Mouse (Mus musculus): Measurements from ENCODE around the gene Sema5a. TPM values are rescaled to one million over a fixed set of nuclear protein-coding genes. Genes with fewer than 3 reads are reported as not detected.
A peak's percentile ranks its signal among the peaks of the same experiment; 100 is the strongest.
"Not testable (repeated sequence)": the region's sequence is repeated elsewhere in the genome, so short reads cannot be mapped to it uniquely, and the experiment has no call there.

Sema5a gene
- total RNA-seq (2021), result 10 to 100 TPM; 13.3 to 13.6 TPM
- long read RNA-seq, experiment 1, partial matches to known transcripts, result 1 of 3 reads
- long read RNA-seq, experiment 1, other reads (novel, unspliced or antisense), result 2 of 3 reads
- long read RNA-seq, experiment 2, partial matches to known transcripts, result 1 of 3 reads
- long read RNA-seq, experiment 2, other reads (novel, unspliced or antisense), result 2 of 3 reads

GRCm38 (mm10) chr15:32244344-32244955 lies at the start of gene Sema5a:
TSS of gene Sema5a (plus strand) at chr15:32244810.
- peak; percentile 69 for DNase-seq (ENCODE audit: low spot score in 2 of 2)

GRCm38 (mm10) chr15:32198076-32198475 lies 46.5 kb upstream of the Sema5a start:
- DNase-seq (ENCODE audit: low spot score in 2 of 2), result no peak

GRCm38 (mm10) chr15:32198561-32198960 lies 46.0 kb upstream of the Sema5a start:
- no peak for DNase-seq (ENCODE audit: low spot score in 2 of 2)

- DNase-seq (ENCODE audit: low spot score in 2 of 2), result no peak
These were observed 41.4 kb upstream of the Sema5a start for GRCm38 (mm10) chr15:32203242-32203641.

- DNase-seq (ENCODE audit: low spot score in 2 of 2), result no peak
These were observed 39.7 kb upstream of the Sema5a start for GRCm38 (mm10) chr15:32204908-32205307.

- not testable (repeated sequence) for DNase-seq (ENCODE audit: low spot score in 2 of 2)
These were observed 29.9 kb upstream of the Sema5a start for GRCm38 (mm10) chr15:32214687-32215086.

- DNase-seq (ENCODE audit: low spot score in 2 of 2), result no peak
These were observed 21.6 kb upstream of the Sema5a start for GRCm38 (mm10) chr15:32223028-32223427.

- no peak for DNase-seq (ENCODE audit: low spot score in 2 of 2)
These were observed 19.2 kb upstream of the Sema5a start for GRCm38 (mm10) chr15:32225394-32225793.

GRCm38 (mm10) chr15:32226381-32226780 lies 18.2 kb upstream of the Sema5a start:
- no peak for DNase-seq (ENCODE audit: low spot score in 2 of 2)

- no peak for DNase-seq (ENCODE audit: low spot score in 2 of 2)
These were observed 17.7 kb upstream of the Sema5a start for GRCm38 (mm10) chr15:32226888-32227395.

- DNase-seq (ENCODE audit: low spot score in 2 of 2), result no peak
These were observed 14.5 kb upstream of the Sema5a start for GRCm38 (mm10) chr15:32230066-32230465.

GRCm38 (mm10) chr15:32232189-32232588 lies 12.4 kb upstream of the Sema5a start:
- DNase-seq (ENCODE audit: low spot score in 2 of 2), result no peak

- not testable (repeated sequence) for DNase-seq (ENCODE audit: low spot score in 2 of 2)
These were observed 11.9 kb upstream of the Sema5a start for GRCm38 (mm10) chr15:32232666-32233141.

- DNase-seq (ENCODE audit: low spot score in 2 of 2), result no peak
These were observed 11.2 kb upstream of the Sema5a start for GRCm38 (mm10) chr15:32233451-32233850.

- no peak for DNase-seq (ENCODE audit: low spot score in 2 of 2)
These were observed 5.5 kb upstream of the Sema5a start for GRCm38 (mm10) chr15:32239099-32239498.

- no peak for DNase-seq (ENCODE audit: low spot score in 2 of 2)
These were observed 4.5 kb upstream of the Sema5a start for GRCm38 (mm10) chr15:32240159-32240558.

GRCm38 (mm10) chr15:32241666-32242065 lies 2.9 kb upstream of the Sema5a start:
- no peak for DNase-seq (ENCODE audit: low spot score in 2 of 2)

- DNase-seq (ENCODE audit: low spot score in 2 of 2), result peak in 1 of 2 experiments; percentile 33
These were observed 1.4 kb upstream of the Sema5a start for GRCm38 (mm10) chr15:32243096-32243785.

- DNase-seq (ENCODE audit: low spot score in 2 of 2), result no peak
These were observed 786 bp upstream of the Sema5a start for GRCm38 (mm10) chr15:32243824-32244223.

- peak; percentile 32 to 47 for DNase-seq (ENCODE audit: low spot score in 2 of 2)
These were observed 586 bp downstream of the Sema5a start for GRCm38 (mm10) chr15:32244956-32245836.

Measured in adrenal gland, adult 18-20 months (tissue).